Mouse (Mus musculus): Measurements from ENCODE around the gene Srrm1.

GRCm38 (mm10) chr4:135282651-135283290 is 70.3 kb downstream of the Srrm1 start:
- TF ChIP-seq CTCF (IDR thresholded peaks at IDR 0.05) = peak; percentile 37
- peak; percentile 31; the same call in 1 of the 2 replicates for TF ChIP-seq EP300 (IDR thresholded peaks at IDR 0.05)

Measured in lung, postnatal 0 days (tissue).